Mouse (Mus musculus) stomach, embryonic 16.5 days (tissue): ENCODE results near the gene Olfr885. TPM values are rescaled to one million over a fixed set of nuclear protein-coding genes. Genes with fewer than 3 reads are reported as not detected.

ENCODE experiments used
- ATAC-seq: fragments of 200-750 bp; cut with Nextera tagmentation; 2 replicates; pipeline ENCODE4 v1.8.0; 2017; ENCODE audit warnings: moderate number of reproducible peaks, moderate TSS enrichment; ENCODE audit not compliant: insufficient read depth, low FRiP score
- H3K27ac ChIP-seq: fragments of 300-500 bp; sonication (generic); 2 replicates; pipeline ENCODE4 v1.5.1; 2014; ENCODE audit warnings: low read length
- H3K27me3 ChIP-seq: fragments of 300-500 bp; sonication (generic); 2 replicates; pipeline ENCODE4 v1.6.1; 2014; ENCODE audit warnings: low read length, control low read depth, mixed read lengths; ENCODE audit not compliant: control insufficient read depth, insufficient read depth
- H3K36me3 ChIP-seq: fragments of 300-500 bp; sonication (generic); 2 replicates; pipeline ENCODE4 v1.6.1; 2014; ENCODE audit warnings: low read length; ENCODE audit not compliant: control insufficient read depth, insufficient read depth
- H3K4me1 ChIP-seq: fragments of 300-500 bp; sonication (generic); 2 replicates; pipeline ENCODE4 v1.6.1; 2014; ENCODE audit warnings: low read length, control low read depth, mixed read lengths; ENCODE audit not compliant: control insufficient read depth, insufficient read depth
- H3K4me2 ChIP-seq: fragments of 300-500 bp; sonication (generic); 2 replicates; pipeline ENCODE4 v1.6.1; 2014; ENCODE audit warnings: low read depth, low read length, mixed read lengths
- H3K4me3 ChIP-seq: fragments of 300-500 bp; sonication (generic); replicated peaks from 2 replicates; pipeline ENCODE4 v1.5.1; 2014; ENCODE audit warnings: mild to moderate bottlenecking, low read length
- H3K9ac ChIP-seq: fragments of 300-500 bp; sonication (generic); 2 replicates; pipeline ENCODE4 v1.6.1; 2014; ENCODE audit warnings: low read length
- H3K9me3 ChIP-seq: fragments of 300-500 bp; sonication (generic); replicated peaks from 2 replicates; pipeline ENCODE4 v1.6.1; 2016; ENCODE audit warnings: low read length, control low read depth; ENCODE audit not compliant: control insufficient read depth
- WGBS: fragments of 180-500 bp; shearing (Covaris S2); extraction: QIAGEN DNeasy Blood & Tissue Kit; methylation state at CpG from one replicate; pipeline ENCODE4 v1.1.7; 2014; 5-methylcytosine and 5-hydroxymethylcytosine counted together
- polyA plus RNA-seq: library from polyadenylated mRNA; unstranded; fragments of >200 nt; fragmentation: Nextera tagmentation; extraction: Ambion mirVana; gene quantifications from 2 replicates; pipeline ENCODE4 v1.2.1, GENCODE M21; 2015

Gene Olfr885
- not detected in 2 replicates for polyA plus RNA-seq

DNA sequence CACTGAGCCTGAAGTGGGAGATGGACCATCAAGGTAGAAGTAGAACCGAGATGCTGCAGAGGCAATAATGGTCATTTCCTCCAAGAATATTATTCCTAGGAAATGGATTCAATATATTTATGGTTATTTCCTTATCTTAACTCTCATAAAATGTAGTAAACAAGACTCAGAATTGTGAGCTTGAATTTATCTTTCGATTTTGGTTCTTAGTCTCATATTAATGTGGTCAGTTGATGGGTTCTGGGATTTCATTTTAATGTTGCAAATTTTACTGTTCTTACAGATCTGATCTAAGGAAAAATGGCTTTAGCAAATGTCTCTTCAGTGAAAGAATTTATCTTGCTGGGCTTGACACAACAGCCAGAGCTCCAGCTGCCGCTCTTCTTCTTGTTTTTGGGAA lies at the start of gene Olfr885:
Olfr885 (plus strand) TSS at position 301 of the 400 bp plus-strand sequence.
- ATAC-seq, result no peak
- H3K4me3 ChIP-seq, result no peak within 1 kb of the TSS
- WGBS, result 84% methylated on average over 3 of the region's 3 CpGs

DNA sequence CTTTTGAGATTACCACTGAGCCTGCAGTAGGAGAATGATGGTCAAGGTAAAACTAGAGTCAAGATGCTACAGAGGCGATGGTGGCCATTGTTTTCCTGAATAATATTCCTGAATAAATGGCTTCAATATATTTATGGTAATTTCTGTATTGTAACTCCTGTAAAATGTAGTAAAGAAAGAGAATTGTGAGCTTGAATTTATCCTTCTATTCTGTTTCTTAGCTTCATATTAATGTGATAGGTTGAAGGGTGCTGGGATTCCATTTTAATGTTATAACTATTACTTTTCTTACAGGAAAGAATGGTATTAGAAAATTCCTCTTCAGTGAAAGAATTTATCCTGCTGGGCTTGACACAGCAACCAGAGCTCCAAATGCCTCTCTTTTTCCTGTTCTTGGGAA lies 35.6 kb upstream of the Olfr885 start, which contains the start of gene Olfr883:
Olfr883 (plus strand) TSS at position 301 of the 400 bp plus-strand sequence.
- WGBS, result 61% methylated on average over 1 of the region's 1 CpGs
- no peak within 1 kb of the TSS for H3K9ac ChIP-seq
- no peak for ATAC-seq
- no peak within 1 kb of the TSS for H3K4me2 ChIP-seq
- no peaks in the 10 kb centered on the region for H3K27me3 ChIP-seq
- H3K4me3 ChIP-seq, result no peak within 1 kb of the TSS
- no peaks in the 10 kb centered on the region for H3K36me3 ChIP-seq
- H3K9me3 ChIP-seq, result no peaks in the 10 kb centered on the region
- H3K4me1 ChIP-seq, result no peaks in the 10 kb centered on the region
- H3K27ac ChIP-seq, result no peak within 1 kb of the TSS

More for the DNA sequence above, at the start of gene Olfr885:
- no peaks in the 10 kb centered on the region for H3K27me3 ChIP-seq
- H3K9ac ChIP-seq, result no peak within 1 kb of the TSS
- no peaks in the 10 kb centered on the region for H3K9me3 ChIP-seq
- H3K36me3 ChIP-seq, result no peaks in the 10 kb centered on the region
- H3K4me2 ChIP-seq, result no peak within 1 kb of the TSS
- H3K27ac ChIP-seq, result no peak within 1 kb of the TSS
- H3K4me1 ChIP-seq, result no peaks in the 10 kb centered on the region

DNA sequence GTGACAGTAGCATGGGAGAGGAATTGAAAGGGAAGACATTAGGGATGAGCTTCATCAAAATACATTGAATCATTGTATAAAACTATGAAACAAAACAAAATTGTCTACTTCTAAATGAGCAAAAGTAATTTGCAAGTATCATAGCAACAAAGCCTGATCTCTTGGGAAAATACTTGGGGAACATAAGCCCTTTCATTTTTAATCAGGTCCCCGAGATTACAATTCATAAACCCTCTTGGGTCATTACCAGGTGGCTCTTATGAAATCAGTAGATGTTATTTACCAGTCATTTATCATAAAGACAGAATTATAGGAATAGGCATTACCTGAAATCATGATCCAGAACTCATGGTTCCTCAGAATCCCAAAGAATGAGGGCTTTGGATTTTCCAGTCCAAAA lies 14.9 kb upstream of the Olfr885 start, which contains the start of gene Olfr884:
Olfr884 (plus strand) TSS at position 301 of the 400 bp plus-strand sequence.
- no peaks in the 10 kb centered on the region for H3K27me3 ChIP-seq
- H3K4me2 ChIP-seq, result no peak within 1 kb of the TSS
- no peak for ATAC-seq
- H3K27ac ChIP-seq, result no peak within 1 kb of the TSS
- no peaks in the 10 kb centered on the region for H3K9me3 ChIP-seq
- H3K4me1 ChIP-seq, result no peaks in the 10 kb centered on the region
- H3K9ac ChIP-seq, result no peak within 1 kb of the TSS
- no peaks in the 10 kb centered on the region for H3K36me3 ChIP-seq
- 57% methylated on average over 1 of the region's 1 CpGs for WGBS
- no peak within 1 kb of the TSS for H3K4me3 ChIP-seq

DNA sequence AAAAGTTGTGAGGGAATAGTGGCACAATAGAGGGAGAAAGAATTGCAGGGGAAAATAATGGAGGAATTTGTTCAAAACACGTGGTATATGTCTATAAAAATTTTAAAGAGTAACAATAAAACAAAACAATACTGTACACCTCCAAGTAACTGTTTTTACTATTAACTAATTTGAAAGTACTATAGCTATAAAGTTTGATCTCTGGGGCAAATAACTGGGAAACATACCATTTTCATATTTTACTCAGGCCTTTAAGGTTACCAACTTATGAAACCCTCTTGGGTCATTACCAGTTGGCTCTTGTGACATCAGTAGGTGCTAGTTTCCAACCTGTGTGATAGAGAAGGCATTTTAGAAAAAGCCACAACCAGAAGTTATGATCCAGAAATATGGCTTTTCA lies 22.6 kb downstream of the Olfr885 start, which contains the start of gene Olfr887:
Olfr887 (plus strand) TSS at position 301 of the 400 bp plus-strand sequence.
- Histone ChIP-seq H3K9me3 (no peaks in the 10 kb centered on the region), H3K36me3 (no peaks in the 10 kb centered on the region), H3K4me2 (no peak within 1 kb of the TSS), H3K4me3 (no peak within 1 kb of the TSS), H3K27ac (no peak within 1 kb of the TSS), H3K9ac (no peak within 1 kb of the TSS), H3K27me3 (no peaks in the 10 kb centered on the region), H3K4me1 (no peaks in the 10 kb centered on the region)
- WGBS, result 73% methylated on average over 1 of the region's 1 CpGs
- no peak for ATAC-seq

DNA sequence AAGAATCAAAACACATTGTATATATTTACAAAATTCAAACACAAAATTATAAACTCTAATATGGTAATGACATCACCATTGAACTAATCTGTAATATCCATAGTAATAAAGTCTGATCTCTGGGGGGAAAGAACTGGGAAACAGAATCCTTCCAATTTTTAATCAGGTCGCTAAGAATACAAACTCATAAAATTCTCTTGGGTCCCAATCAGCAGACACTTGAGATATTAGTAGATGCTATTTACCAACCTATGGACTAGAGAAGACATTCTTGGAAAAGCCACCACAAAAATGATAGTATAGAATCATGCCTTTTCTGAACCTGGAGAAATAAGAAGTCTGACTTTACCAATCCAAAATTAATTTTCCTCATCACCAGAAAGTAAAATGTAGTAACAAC lies 46.7 kb downstream of the Olfr885 start, which contains the start of gene Olfr888:
Olfr888 (plus strand) TSS at position 301 of the 400 bp plus-strand sequence.
- WGBS, result 72% methylated on average over 1 of the region's 1 CpGs

More for the DNA sequence above, 46.7 kb downstream of the Olfr885 start, which contains the start of gene Olfr888:
- Histone ChIP-seq H3K4me1 (no peaks in the 10 kb centered on the region), H3K36me3 (no peaks in the 10 kb centered on the region), H3K27me3 (no peaks in the 10 kb centered on the region), H3K4me3 (no peak within 1 kb of the TSS), H3K9ac (no peak within 1 kb of the TSS), H3K27ac (no peak within 1 kb of the TSS), H3K4me2 (no peak within 1 kb of the TSS), H3K9me3 (no peaks in the 10 kb centered on the region)
- ATAC-seq, result no peak

Other genes starting within 250 kb of the Olfr885 start
- not detected in 2 replicates for gene Olfr877, start 207.1 kb upstream of the Olfr885 start, polyA plus RNA-seq
- gene Olfr145, start 164.6 kb upstream of the Olfr885 start, polyA plus RNA-seq, result not detected in 2 replicates
- gene Olfr878, start 143.5 kb upstream of the Olfr885 start, polyA plus RNA-seq, result not detected in 2 replicates
- not detected in 2 replicates for gene Olfr881, start 69.5 kb upstream of the Olfr885 start, polyA plus RNA-seq
- not detected in 2 replicates for gene Olfr883, start 35.5 kb upstream of the Olfr885 start, polyA plus RNA-seq
- not detected in 2 replicates for gene Olfr884, start 14.8 kb upstream of the Olfr885 start, polyA plus RNA-seq
- gene Olfr887, start 22.8 kb downstream of the Olfr885 start, polyA plus RNA-seq, result not detected in 2 replicates
- gene Olfr888, start 46.8 kb downstream of the Olfr885 start, polyA plus RNA-seq, result not detected in 2 replicates
- 0.04 and 0.05 TPM in 2 replicates for gene Olfr889, start 53.9 kb downstream of the Olfr885 start, polyA plus RNA-seq
- 0.03 TPM in 1 of 2 replicates, not detected in the other for gene Olfr890, start 81.2 kb downstream of the Olfr885 start, polyA plus RNA-seq
- gene Olfr891, start 119.5 kb downstream of the Olfr885 start, polyA plus RNA-seq, result not detected in 2 replicates
- 0.06 TPM in 1 of 2 replicates, not detected in the other for gene Olfr893, start 147.0 kb downstream of the Olfr885 start, polyA plus RNA-seq
- gene Olfr894, start 156.7 kb downstream of the Olfr885 start, polyA plus RNA-seq, result not detected in 2 replicates
- gene Olfr143, start 191.5 kb downstream of the Olfr885 start, polyA plus RNA-seq, result not detected in 2 replicates
- not detected in 2 replicates for gene Olfr895, start 206.5 kb downstream of the Olfr885 start, polyA plus RNA-seq
- not detected in 2 replicates for gene Olfr896-ps1, start 229.8 kb downstream of the Olfr885 start, polyA plus RNA-seq